Mouse (Mus musculus) MEL (cell line): ENCODE measurements around the gene Masp2. TPM values are rescaled to one million over a fixed set of nuclear protein-coding genes. Genes with fewer than 3 reads are reported as not detected.

Experiments used
- DNase-seq: peaks from one replicate; pipeline ENCODE4 v3.0.0; 2011; ENCODE audit warnings: low read depth, low spot score
- H3K27ac ChIP-seq: 2 replicates; pipeline ENCODE4 v1.5.1; 2012; ENCODE audit warnings: low read depth, mild to moderate bottlenecking, control low read depth, low read length, moderate library complexity; ENCODE audit not compliant: control insufficient read depth
- H3K27me3 ChIP-seq, 2 experiments: fragments of 150-350 bp in 1 of 2; sonication (generic) in 1 of 2; 2 replicates each; pipeline ENCODE4 v1.6.1; 2012; ENCODE audit warnings: low read length in 2 of 2, mild to moderate bottlenecking in 2 of 2, improper control_type of control experiment in 1 of 2, moderate library complexity in 1 of 2; ENCODE audit not compliant: insufficient read depth in 2 of 2, control insufficient read depth in 1 of 2
- H3K36me3 ChIP-seq, 2 experiments: 2 replicates each; pipeline ENCODE4 v1.6.1; 2012 to 2014; ENCODE audit warnings: low read length in 2 of 2, improper control_type of control experiment in 1 of 2, inconsistent platforms in 1 of 2, mild to moderate bottlenecking in 1 of 2; ENCODE audit not compliant: insufficient read depth in 2 of 2, control insufficient read depth in 1 of 2
- H3K4me1 ChIP-seq, 2 experiments: fragments of 150-350 bp in 1 of 2; sonication (generic) in 1 of 2; 2 replicates each; pipeline ENCODE4 v1.6.1; 2012; ENCODE audit warnings: low read length in 2 of 2, improper control_type of control experiment in 1 of 2, mild to moderate bottlenecking in 1 of 2; ENCODE audit not compliant: insufficient read depth in 2 of 2, control insufficient read depth in 1 of 2
- H3K4me3 ChIP-seq, 2 experiments: fragments of 150-350 bp in 1 of 2; sonication (generic) in 1 of 2; 2 replicates each; pipeline ENCODE4 v1.5.1; 2012; ENCODE audit warnings: low read depth in 2 of 2, low read length in 2 of 2, mild to moderate bottlenecking in 2 of 2, moderate library complexity in 2 of 2, control low read depth in 1 of 2, improper control_type of control experiment in 1 of 2; ENCODE audit not compliant: control insufficient read depth in 1 of 2, insufficient read depth in 1 of 2
- H3K79me2 ChIP-seq: 2 replicates; pipeline ENCODE4 v1.6.1; 2012; ENCODE audit warnings: mild to moderate bottlenecking, low read length, moderate library complexity; ENCODE audit not compliant: control insufficient read depth, poor library complexity, insufficient read depth
- H3K9ac ChIP-seq: 2 replicates; pipeline ENCODE4 v1.6.1; 2012; ENCODE audit warnings: low read depth, mild to moderate bottlenecking, control low read depth, low read length, moderate library complexity; ENCODE audit not compliant: control insufficient read depth, poor library complexity, severe bottlenecking
- H3K9me3 ChIP-seq: fragments of 150-350 bp; sonication (generic); replicated peaks from 2 replicates; pipeline ENCODE4 v1.6.1; 2012; ENCODE audit warnings: mild to moderate bottlenecking, low read length, improper control_type of control experiment, moderate library complexity; ENCODE audit not compliant: insufficient read depth
- CHD1 ChIP-seq: IDR thresholded peaks from 2 replicates; pipeline ENCODE4 v1.6.1; 2012; ENCODE audit warnings: low read depth, mild to moderate bottlenecking, inconsistent platforms, low read length, improper control_type of control experiment
- CHD2 ChIP-seq: IDR thresholded peaks from 2 replicates; pipeline ENCODE4 v1.6.1; 2011; ENCODE audit warnings: low read length, improper control_type of control experiment
- CTCF ChIP-seq, 3 experiments: IDR thresholded peaks in 2 of 3; conservative IDR thresholded peaks in 1 of 3; 2 replicates each; pipeline ENCODE4 v1.5.1; 2011 to 2012; ENCODE audit warnings: low read length in 3 of 3, low read depth in 2 of 3, mild to moderate bottlenecking in 2 of 3, improper control_type of control experiment in 1 of 3, inconsistent platforms in 1 of 3, mixed read lengths in 1 of 3, moderate library complexity in 1 of 3; ENCODE audit not compliant: control insufficient read depth in 1 of 3, insufficient read depth in 1 of 3, poor library complexity in 1 of 3, severe bottlenecking in 1 of 3
- ELF1 ChIP-seq: IDR thresholded peaks from 2 replicates; pipeline ENCODE4 v1.6.1; 2014; ENCODE audit warnings: low read depth, mild to moderate bottlenecking, inconsistent platforms, low read length, improper control_type of control experiment, moderate library complexity
- GABPA ChIP-seq: IDR thresholded peaks from 2 replicates; pipeline ENCODE4 v1.6.1; 2012; ENCODE audit warnings: low read depth, mild to moderate bottlenecking, inconsistent platforms, low read length, improper control_type of control experiment, moderate library complexity
- JUND ChIP-seq: IDR thresholded peaks from 2 replicates; pipeline ENCODE4 v1.6.1; 2011; ENCODE audit warnings: low read depth, mild to moderate bottlenecking, improper control_type of control experiment, low read length
- KAT2A ChIP-seq: conservative IDR thresholded peaks from 2 replicates; pipeline ENCODE4 v1.6.1; 2012; ENCODE audit warnings: low read depth, low read length, improper control_type of control experiment, inconsistent platforms
- MAZ ChIP-seq: IDR thresholded peaks from 2 replicates; pipeline ENCODE4 v1.6.1; 2012; ENCODE audit warnings: low read depth, mild to moderate bottlenecking, inconsistent platforms, low read length, improper control_type of control experiment
- MYC ChIP-seq: IDR thresholded peaks from 2 replicates; pipeline ENCODE4 v1.6.1; 2011; ENCODE audit warnings: low read depth, mild to moderate bottlenecking, low read length, improper control_type of control experiment, moderate library complexity
- NELFE ChIP-seq: IDR thresholded peaks from 2 replicates; pipeline ENCODE4 v1.6.1; 2011; ENCODE audit warnings: low read depth, low read length, improper control_type of control experiment
- POLR2A ChIP-seq, 2 experiments: IDR thresholded peaks; 2 replicates each; pipeline ENCODE4 v1.6.1; 2011 to 2012; ENCODE audit warnings: low read length in 2 of 2, mild to moderate bottlenecking in 2 of 2, control low read depth in 1 of 2, improper control_type of control experiment in 1 of 2, low read depth in 1 of 2, moderate library complexity in 1 of 2; ENCODE audit not compliant: control insufficient read depth in 1 of 2, insufficient read depth in 1 of 2, poor library complexity in 1 of 2
- RAD21 ChIP-seq: IDR thresholded peaks from 2 replicates; pipeline ENCODE4 v1.6.1; 2011; ENCODE audit warnings: mild to moderate bottlenecking, low read depth, low read length, improper control_type of control experiment
- RCOR1 ChIP-seq: IDR thresholded peaks from 2 replicates; pipeline ENCODE4 v1.6.1; 2012; ENCODE audit warnings: low read depth, mild to moderate bottlenecking, inconsistent platforms, low read length, improper control_type of control experiment
- TAL1 ChIP-seq: IDR thresholded peaks from 2 replicates; pipeline ENCODE4 v1.6.1; 2012; ENCODE audit warnings: mild to moderate bottlenecking, inconsistent platforms, low read length, moderate library complexity, mixed read lengths
- TBP ChIP-seq: IDR thresholded peaks from 2 replicates; pipeline ENCODE4 v1.8.0; 2011; ENCODE audit warnings: low read depth, low read length, improper control_type of control experiment
- UBTF ChIP-seq: IDR thresholded peaks from 2 replicates; pipeline ENCODE4 v1.6.1; 2012; ENCODE audit warnings: low read depth, mild to moderate bottlenecking, inconsistent platforms, low read length, improper control_type of control experiment, moderate library complexity, borderline replicate concordance; ENCODE audit not compliant: insufficient read depth
- USF2 ChIP-seq, 2 experiments: IDR thresholded peaks; 2 replicates each; pipeline ENCODE4 v1.6.1; 2011 to 2012; ENCODE audit warnings: improper control_type of control experiment in 2 of 2, low read length in 2 of 2, borderline replicate concordance in 1 of 2, inconsistent platforms in 1 of 2, low read depth in 1 of 2, mild to moderate bottlenecking in 1 of 2; ENCODE audit not compliant: insufficient read depth in 1 of 2
- ZC3H11A ChIP-seq: IDR thresholded peaks from 2 replicates; pipeline ENCODE4 v1.6.1; 2012; ENCODE audit warnings: low read depth, mild to moderate bottlenecking, inconsistent platforms, low read length, improper control_type of control experiment
- ZKSCAN1 ChIP-seq: IDR thresholded peaks from 2 replicates; pipeline ENCODE4 v1.6.1; 2012; ENCODE audit warnings: low read depth, mild to moderate bottlenecking, inconsistent platforms, low read length, improper control_type of control experiment, moderate library complexity
- polyA plus RNA-seq, 2 experiments: library from polyadenylated mRNA; stranded (reverse) in 1 of 2; unstranded in 1 of 2; fragments of >175 nt in 1 of 2; fragments of >200 nt in 1 of 2; gene quantifications; 2 replicates each; pipeline versions ENCODE4 v1.2.1 to v1.2.4; 2012; ENCODE audit warnings: low replicate concordance in 2 of 2, low read depth in 1 of 2; ENCODE audit not compliant: insufficient read length in 2 of 2, insufficient read depth in 1 of 2, missing spikeins in 1 of 2
- total RNA-seq: library from RNA; depleted of rRNA; stranded (reverse); fragments of 300-350 nt; gene quantifications from 2 replicates; pipeline ENCODE4 v1.2.3, GENCODE M21; 2012

The Masp2 gene
- total and polyA plus RNA-seq, 3 experiments = 0.38 to 1.4 TPM; not detected in 1

DNA sequence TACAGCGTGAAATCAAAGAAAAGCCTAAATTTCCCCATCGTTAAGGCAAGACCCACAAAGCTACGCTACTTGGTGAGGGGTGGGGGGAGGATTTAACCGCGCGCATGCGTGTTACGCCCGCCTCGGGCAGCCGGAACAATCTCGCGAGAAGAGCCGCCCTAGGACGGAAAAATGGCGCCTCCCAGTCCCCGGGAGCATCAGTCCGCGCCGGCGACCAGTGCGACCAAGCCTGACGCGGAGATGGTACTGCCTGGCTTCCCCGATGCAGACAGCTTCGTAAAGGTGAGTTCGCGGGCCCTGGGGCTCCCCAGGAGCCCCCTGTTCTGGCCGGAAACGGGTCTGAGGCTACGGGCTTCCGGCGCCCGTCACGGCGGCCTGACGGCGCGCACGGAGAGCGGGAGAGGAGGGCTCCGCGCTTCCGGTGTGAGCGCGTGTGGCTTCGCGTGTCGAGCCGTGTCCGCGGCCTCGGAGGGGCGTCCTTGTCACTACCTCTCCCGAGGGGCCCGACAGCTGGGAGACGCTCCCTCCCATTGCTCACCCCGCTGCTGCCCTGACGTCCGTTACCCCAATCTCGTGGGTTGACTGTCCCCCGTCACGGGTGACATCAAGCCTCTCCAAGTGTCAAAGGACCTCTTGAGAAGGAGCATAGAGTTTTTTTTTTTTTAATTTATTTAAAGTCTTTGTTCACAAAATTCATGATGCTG, 43.9 kb upstream of the Masp2 start, which contains the start of gene Exosc10 (continued):
- no peak for TF ChIP-seq JUND
- peak; percentile 47; the same call in 1 of the 2 replicates for TF ChIP-seq NELFE
- TF ChIP-seq MAZ = no peak
- TF ChIP-seq ZKSCAN1 = no peak
- TF ChIP-seq MYC = peak; percentile 81; the same call in 1 of the 2 replicates
- TF ChIP-seq KAT2A = no peak
- TF ChIP-seq CTCF (IDR thresholded peaks at IDR 0.05 in 2 of 3, conservative IDR thresholded peaks at IDR 0.05 in 1 of 3; ENCODE audit: control insufficient read depth in 1 of 3, insufficient read depth in 1 of 3, low read depth in 2 of 3, low read length in 3 of 3, poor library complexity in 1 of 3, severe bottlenecking in 1 of 3) = no peak
- no peak for TF ChIP-seq RCOR1
- peak; percentile 92 for TF ChIP-seq CHD2
- no peak for TF ChIP-seq GABPA

DNA sequence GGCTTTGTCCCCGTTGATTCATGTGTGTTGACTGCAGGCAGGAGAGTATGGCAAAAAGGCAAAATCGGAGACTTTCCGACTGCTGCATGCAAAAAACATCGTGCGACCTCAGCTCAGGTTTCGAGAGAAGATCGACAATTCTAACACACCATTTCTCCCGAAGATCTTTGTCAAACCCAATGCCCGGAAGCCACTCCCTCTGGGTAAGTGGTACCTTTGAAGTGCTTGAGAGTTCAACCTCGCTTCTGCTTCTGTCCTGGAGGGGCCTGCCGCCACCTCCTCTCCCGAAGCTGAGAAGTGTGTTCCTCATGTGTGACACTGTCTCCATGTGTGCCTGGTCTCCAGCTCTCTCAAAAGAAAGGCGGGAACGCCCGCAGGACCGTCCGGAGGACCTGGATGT, 39.7 kb upstream of the Masp2 start:
- H3K79me2 ChIP-seq = peaks cover 8% of the 10 kb centered on the region
- H3K36me3 ChIP-seq = peaks cover 7 to 22% of the 10 kb centered on the region in 2 experiments
- no peaks in the 10 kb centered on the region for H3K27me3 ChIP-seq
- no peak overlapping the region for H3K9ac ChIP-seq
- peaks cover 0 to 9% of the 10 kb centered on the region in 2 experiments; a peak in 2 of 4 replicates for H3K4me1 ChIP-seq
- no peak for DNase-seq
- H3K9me3 ChIP-seq = no peaks in the 10 kb centered on the region
- TF ChIP-seq JUND (no peak), ZC3H11A (no peak), ELF1 (no peak), UBTF (no peak), POLR2A (IDR thresholded peaks at IDR 0.05; ENCODE audit: control insufficient read depth in 1 of 2, insufficient read depth in 1 of 2, low read depth in 1 of 2, low read length in 2 of 2, poor library complexity in 1 of 2) (no peak), RAD21 (no peak), GABPA (no peak), TBP (no peak), TAL1 (no peak), CHD1 (no peak), RCOR1 (no peak), USF2 (IDR thresholded peaks at IDR 0.05; ENCODE audit: borderline replicate concordance in 1 of 2, insufficient read depth in 1 of 2, low read depth in 1 of 2, low read length in 2 of 2) (no peak), MYC (no peak), CTCF (IDR thresholded peaks at IDR 0.05 in 2 of 3, conservative IDR thresholded peaks at IDR 0.05 in 1 of 3; ENCODE audit: control insufficient read depth in 1 of 3, insufficient read depth in 1 of 3, low read depth in 2 of 3, low read length in 3 of 3, poor library complexity in 1 of 3, severe bottlenecking in 1 of 3) (no peak)
- H3K27ac ChIP-seq = no peak overlapping the region
- H3K4me3 ChIP-seq = no peak overlapping the region
